Mouse (Mus musculus) gastrocnemius, adult 2 months (tissue): Measurements from ENCODE around the gene Gm4969. TPM values are rescaled to one million over a fixed set of nuclear protein-coding genes. Genes with fewer than 3 reads are reported as not detected.
"Not testable (repeated sequence)": the region's sequence is repeated elsewhere in the genome, so short reads cannot be mapped to it uniquely, and the experiment has no call there.

Experiments
- DNase-seq: peaks from one replicate; pipeline ENCODE4 v3.0.0; 2022
- H3K27ac ChIP-seq: fragments of 200-600 bp; 2 replicates; pipeline ENCODE4 v1.8.1; 2022; ENCODE audit warnings: mild to moderate bottlenecking
- H3K4me3 ChIP-seq: fragments of 200-600 bp; 2 replicates; pipeline ENCODE4 v1.8.1; 2022; ENCODE audit warnings: mild to moderate bottlenecking, moderate library complexity
- CTCF ChIP-seq: fragments of 200-600 bp; IDR thresholded peaks from 2 replicates; pipeline ENCODE4 v1.8.1; 2022; ENCODE audit warnings: antibody characterized with exemption, mild to moderate bottlenecking, moderate library complexity
- intact Hi-C: fragments of 180-260 bp; cut with DNase I; formaldehyde crosslinking; loops from one replicate; pipeline ENCODE4 v1.15.1; 2025
- total RNA-seq, 2 experiments: library from RNA; stranded (reverse); gene quantifications; 2 replicates each; pipeline ENCODE4 v1.2.3; 2021

Gm4969 gene
- total RNA-seq, 2 experiments from 2014 or later: not detected

GRCm38 (mm10) chr7:19154796-19155195, 36.6 kb upstream of the Gm4969 start:
- DNase-seq: no peak
- intact Hi-C loops: no loop called here
- TF ChIP-seq CTCF: no peak
- Histone ChIP-seq H3K27ac (no peak overlapping the region), H3K4me3 (no peak overlapping the region)

- DNase-seq, H3K4me3 ChIP-seq, intact Hi-C loops: not testable (repeated sequence)
These were observed 33.0 kb upstream of the Gm4969 start for GRCm38 (mm10) chr7:19151121-19151520.

GRCm38 (mm10) chr7:19149626-19150025, 31.5 kb upstream of the Gm4969 start, which contains the start of gene Snrpd2:
Gene Snrpd2 (plus strand): TSS chr7:19149722.
- H3K27ac ChIP-seq: peak within 1 kb of the TSS; percentile 94
- peak within 1 kb of the TSS; percentile 74 for H3K4me3 ChIP-seq
- TF ChIP-seq CTCF: no peak
- peak; percentile 98 for DNase-seq
- intact Hi-C loops: loop anchor here (2.0 kb wide), 1 partner anchor 17 kb away; no protein-coding TSS in a partner anchor

More at GRCm38 (mm10) chr7:19151121-19151520, 33.0 kb upstream of the Gm4969 start:
- not testable (repeated sequence) for H3K27ac ChIP-seq

GRCm38 (mm10) chr7:19148875-19149541, 30.8 kb upstream of the Gm4969 start, which contains the start of gene Qpctl:
Gene Qpctl (minus strand): TSS chr7:19149291.
- DNase-seq: peak; percentile 98
- Histone ChIP-seq H3K27ac (peak within 1 kb of the TSS; percentile 94), H3K4me3 (peak within 1 kb of the TSS; percentile 74)
- no peak for TF ChIP-seq CTCF
- intact Hi-C loops: loop anchor here (2.0 kb wide), 1 partner anchor 16 kb away; no protein-coding TSS in a partner anchor

GRCm38 (mm10) chr7:19148180-19148874, 30.2 kb upstream of the Gm4969 start:
- no peak for TF ChIP-seq CTCF
- intact Hi-C loops: loop anchor here (2.0 kb wide), 1 partner anchor 16 kb away; no protein-coding TSS in a partner anchor
- Histone ChIP-seq H3K27ac (peak overlapping the region; percentile 94), H3K4me3 (peak overlapping the region; percentile 74)
- DNase-seq: no peak

- no peak overlapping the region for H3K4me3 ChIP-seq
- no peak for DNase-seq
- no peak for TF ChIP-seq CTCF
- intact Hi-C loops: loop anchor here (2.0 kb wide), 1 partner anchor 15 kb away; no protein-coding TSS in a partner anchor
- no peak overlapping the region for H3K27ac ChIP-seq
These were observed 29.4 kb upstream of the Gm4969 start for GRCm38 (mm10) chr7:19147497-19148045.

- DNase-seq: no peak
- H3K27ac ChIP-seq: no peak overlapping the region
- intact Hi-C loops: no loop called here
- TF ChIP-seq CTCF: no peak
- no peak overlapping the region for H3K4me3 ChIP-seq
These were observed 28.6 kb upstream of the Gm4969 start for GRCm38 (mm10) chr7:19146793-19147192.

- TF ChIP-seq CTCF: peak; percentile 63
- DNase-seq: peak; percentile 74
- Histone ChIP-seq H3K27ac (no peak overlapping the region), H3K4me3 (no peak overlapping the region)
- intact Hi-C loops: loop anchor here (5.0 kb wide), 1 partner anchor 65 kb away; no protein-coding TSS in a partner anchor
These were observed 19.2 kb upstream of the Gm4969 start for GRCm38 (mm10) chr7:19137380-19137779.

GRCm38 (mm10) chr7:19136673-19137334, 18.6 kb upstream of the Gm4969 start:
- no peak for DNase-seq
- no peak for TF ChIP-seq CTCF
- Histone ChIP-seq H3K27ac (no peak overlapping the region), H3K4me3 (no peak overlapping the region)
- intact Hi-C loops: loop anchor here (5.0 kb wide), 1 partner anchor 65 kb away; no protein-coding TSS in a partner anchor

- Histone ChIP-seq H3K4me3 (no peak overlapping the region), H3K27ac (no peak overlapping the region)
- TF ChIP-seq CTCF: no peak
- DNase-seq: no peak
- intact Hi-C loops: loop anchor here (5.0 kb wide), 1 partner anchor 66 kb away; no protein-coding TSS in a partner anchor
These were observed 18.0 kb upstream of the Gm4969 start for GRCm38 (mm10) chr7:19136168-19136567.

GRCm38 (mm10) chr7:19131324-19131848, 13.2 kb upstream of the Gm4969 start:
- intact Hi-C loops: no loop called here
- peak overlapping the region; percentile 93 for H3K27ac ChIP-seq
- peak overlapping the region; percentile 77 for H3K4me3 ChIP-seq
- DNase-seq: peak; percentile 99
- peak; percentile 87 for TF ChIP-seq CTCF

- Histone ChIP-seq H3K4me3 (peak overlapping the region; percentile 77), H3K27ac (peak overlapping the region; percentile 93)
- peak; percentile 39; the same call in 1 of the 2 replicates for TF ChIP-seq CTCF
- intact Hi-C loops: no loop called here
- DNase-seq: no peak
These were observed 12.5 kb upstream of the Gm4969 start for GRCm38 (mm10) chr7:19130657-19131056.
